Mouse (Mus musculus) kidney, postnatal 36 days (tissue): ENCODE measurements at regions not wholly inside any gene's neighbourhood (a gene's known extent, or its start where the extent isn't known, plus 50 kb on each side); places are given as distances from the start of the nearest gene placed in this dataset.
A peak's percentile ranks its signal among the peaks of the same experiment; 100 is the strongest.

Experiments used
- DNase-seq, 2 experiments: peaks; one replicate each; pipeline ENCODE4 v3.0.0; 2021 to 2022; ENCODE audit warnings: mixed read lengths in 2 of 2

GRCm38 (mm10) chr6:121560852-121561251 is 74.3 kb upstream of the A2m start:
- peak; percentile 22 to 75 for DNase-seq

- DNase-seq: no peak
These were observed 74.8 kb upstream of the A2m start for GRCm38 (mm10) chr6:121560393-121560793.

GRCm38 (mm10) chr6:121556481-121556880 is 78.7 kb upstream of the A2m start:
- peak; percentile 1 to 37 for DNase-seq

GRCm38 (mm10) chr6:121553501-121554132 is 80.1 kb upstream of the Iqsec3 start:
- DNase-seq: no peak

GRCm38 (mm10) chr6:121533521-121533920 is 60.0 kb upstream of the Iqsec3 start:
- DNase-seq: no peak

GRCm38 (mm10) chr6:121532926-121533325 is 59.4 kb upstream of the Iqsec3 start:
- peak; percentile 27 to 72 for DNase-seq

GRCm38 (mm10) chr6:121531825-121532389 is 58.4 kb upstream of the Iqsec3 start:
- no peak for DNase-seq

GRCm38 (mm10) chr6:121527281-121527680 is 53.8 kb upstream of the Iqsec3 start:
- DNase-seq: no peak

- DNase-seq: no peak
These were observed 52.6 kb upstream of the Iqsec3 start for GRCm38 (mm10) chr6:121526121-121526520.

GRCm38 (mm10) chr6:121524613-121524970 is 51.1 kb upstream of the Iqsec3 start:
- no peak for DNase-seq

GRCm38 (mm10) chr6:121523882-121524612 is 50.6 kb upstream of the Iqsec3 start:
- DNase-seq: peak; percentile 16 to 30
